Comparison of ENCODE assay signal across 18 mouse cellular contexts in the genomic region with DNA sequence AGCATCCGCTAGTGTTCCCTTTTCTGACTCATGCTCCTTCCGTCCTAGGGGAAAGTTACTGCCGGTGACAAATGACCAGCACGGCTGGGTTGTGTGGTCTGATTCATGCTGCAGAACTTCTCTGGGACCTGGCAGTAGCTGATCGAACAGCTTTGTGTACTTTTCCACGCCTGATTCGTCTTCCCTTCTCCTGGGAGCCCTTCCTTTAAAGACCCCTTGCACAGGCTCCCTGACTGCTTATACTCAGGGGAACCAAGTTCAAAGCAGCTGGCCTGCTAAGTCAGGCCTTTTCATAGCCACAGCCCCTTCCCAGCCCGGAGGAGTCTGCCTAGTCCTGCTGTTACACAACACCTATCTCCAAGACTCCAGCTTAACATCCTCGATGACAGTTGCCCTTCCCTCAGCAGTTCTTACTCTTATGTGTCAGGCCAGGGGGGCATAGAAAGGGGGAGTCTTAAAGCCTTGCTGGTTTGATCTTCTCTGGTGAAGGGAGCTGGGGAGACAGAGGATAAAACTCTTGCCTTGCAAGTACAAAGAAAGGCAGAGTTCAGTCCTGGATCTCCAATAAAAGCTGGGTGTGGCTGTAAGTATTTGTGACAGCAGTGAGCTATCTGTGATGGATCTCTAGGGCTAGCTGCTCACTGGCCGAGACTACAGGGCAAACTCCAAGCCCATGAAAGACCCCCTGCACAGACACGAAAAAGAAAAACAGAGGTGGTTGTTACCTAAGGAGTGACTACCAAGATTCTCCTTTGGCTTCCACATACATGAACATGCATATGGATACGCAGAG. TPM values are rescaled to one million over a fixed set of nuclear protein-coding genes. Genes with fewer than 3 reads are reported as not detected.
DNase-seq lines count a peak whose midpoint lies in the region; ATAC-seq and TF ChIP-seq lines count a peak whose summit lies in the region.
"Had no signal": no experiment of that assay in that cellular context is flagged by ENCODE, and none has a peak within 500 bp of the region (broad histone marks: within the 10 kb centered on the region; RNA-seq: fewer than 3 reads in every experiment).

No protein-coding gene starts in this region.

- intact Hi-C loops in gastrocnemius, adult 2 months (cut with DNase I) = no loop called here
- intact Hi-C loops in gastrocnemius, postnatal 36 days (cut with DNase I) = no loop called here

- no peaks in the 10 kb centered on the region for H3K27me3 ChIP-seq in heart, postnatal 0 days (ENCODE audit: control insufficient read depth, insufficient read depth, low read length)
- H3K27me3 ChIP-seq in kidney, embryonic 15.5 days = no peaks in the 10 kb centered on the region
- H3K27me3 ChIP-seq in hindbrain, embryonic 14.5 days (ENCODE audit: control insufficient read depth, insufficient read depth, low read length) = no peaks in the 10 kb centered on the region
- H3K27me3 ChIP-seq: forebrain, embryonic 15.5 days; hindbrain, embryonic 13.5 days; liver, embryonic 13.5 days had no signal

- DNase-seq in gastrocnemius, adult 2 months = peak; percentile 25
- no peak for DNase-seq in gastrocnemius, postnatal 36 days
- peak; percentile 29 for DNase-seq in urinary bladder, postnatal 25 days (ENCODE audit: low spot score)
- DNase-seq in urinary bladder, postnatal 4 days (ENCODE audit: low spot score in 2 of 2) = no peak
- DNase-seq in heart, postnatal 0 days (ENCODE audit: low spot score) = peak; percentile 28
- no peak for DNase-seq in hindbrain, embryonic 14.5 days (ENCODE audit: low spot score)
- DNase-seq: B cell, adult 2 months; gastrocnemius, postnatal 14 days; liver, embryonic 13.5 days; lung, postnatal 4 days; retina, postnatal 1 day; thymus, adult 2 months had no signal

- no peaks in the 10 kb centered on the region for H3K36me3 ChIP-seq in heart, postnatal 0 days (replicated peaks; ENCODE audit: control insufficient read depth, insufficient read depth, low read length)
- no peaks in the 10 kb centered on the region for H3K36me3 ChIP-seq in kidney, embryonic 15.5 days
- H3K36me3 ChIP-seq in hindbrain, embryonic 14.5 days (replicated peaks; ENCODE audit: control insufficient read depth, insufficient read depth) = no peaks in the 10 kb centered on the region
- H3K36me3 ChIP-seq: forebrain, embryonic 15.5 days; G1E; hindbrain, embryonic 13.5 days; liver, embryonic 13.5 days had no signal

- H3K9ac ChIP-seq in heart, postnatal 0 days (replicated peaks; ENCODE audit: low read depth, low read length) = no peak overlapping the region
- no peak overlapping the region for H3K9ac ChIP-seq in kidney, embryonic 15.5 days
- H3K9ac ChIP-seq in hindbrain, embryonic 14.5 days = no peak overlapping the region
- H3K9ac ChIP-seq: forebrain, embryonic 15.5 days; hindbrain, embryonic 13.5 days; liver, embryonic 13.5 days had no signal

- 56% methylated on average over 12 of the region's 12 CpGs for WGBS in heart, postnatal 0 days
- 36% methylated on average over 12 of the region's 12 CpGs for WGBS in kidney, embryonic 15.5 days
- WGBS in hindbrain, embryonic 14.5 days = 65% methylated on average over 12 of the region's 12 CpGs

- ATAC-seq in heart, postnatal 0 days (ENCODE audit: insufficient read depth, low read depth) = no peak
- no peak for ATAC-seq in megakaryocyte-erythroid progenitor cell, adult 5-6 weeks (replicated peaks; ENCODE audit: low FRiP score, low TSS enrichment, poor library complexity, severe bottlenecking)
- ATAC-seq in kidney, embryonic 15.5 days (replicated peaks; ENCODE audit: low FRiP score) = no peak
- no peak for ATAC-seq in hindbrain, embryonic 14.5 days (ENCODE audit: low FRiP score)
- ATAC-seq: activated CD4-positive, CD25-positive, alpha-beta regulatory T cell, adult 4 months; forebrain, embryonic 15.5 days had no signal

- H3K4me3 ChIP-seq in gastrocnemius, adult 2 months = no peak overlapping the region
- no peak overlapping the region for H3K4me3 ChIP-seq in heart, postnatal 0 days (ENCODE audit: low read depth, low read length)
- H3K4me3 ChIP-seq in kidney, embryonic 15.5 days (replicated peaks) = no peak overlapping the region
- H3K4me3 ChIP-seq in hindbrain, embryonic 14.5 days (replicated peaks; ENCODE audit: low read length) = no peak overlapping the region
- H3K4me3 ChIP-seq: forebrain, embryonic 15.5 days; hindbrain, embryonic 13.5 days; liver, embryonic 13.5 days had no signal

- no peak for TF ChIP-seq EP300 in heart, postnatal 0 days (IDR thresholded peaks at IDR 0.05; ENCODE audit: low read depth)

- TF ChIP-seq CTCF in gastrocnemius, adult 2 months (IDR thresholded peaks at IDR 0.05) = no peak
- no peak for TF ChIP-seq CTCF in heart, postnatal 0 days (IDR thresholded peaks at IDR 0.05; ENCODE audit: low read depth)

- H3K9me3 ChIP-seq in heart, postnatal 0 days (replicated peaks; ENCODE audit: control insufficient read depth, low read length) = no peaks in the 10 kb centered on the region
- no peaks in the 10 kb centered on the region for H3K9me3 ChIP-seq in kidney, embryonic 15.5 days (replicated peaks)
- H3K9me3 ChIP-seq in hindbrain, embryonic 14.5 days (ENCODE audit: control insufficient read depth, low read length) = no peaks in the 10 kb centered on the region
- H3K9me3 ChIP-seq: forebrain, embryonic 15.5 days; G1E; hindbrain, embryonic 13.5 days; liver, embryonic 13.5 days had no signal

- peak overlapping the region; percentile 43 for H3K27ac ChIP-seq in gastrocnemius, adult 2 months
- no peak overlapping the region for H3K27ac ChIP-seq in heart, postnatal 0 days (ENCODE audit: low read depth)
- no peak overlapping the region for H3K27ac ChIP-seq in kidney, embryonic 15.5 days
- no peak overlapping the region for H3K27ac ChIP-seq in hindbrain, embryonic 14.5 days
- H3K27ac ChIP-seq: forebrain, embryonic 15.5 days; hindbrain, embryonic 13.5 days; liver, embryonic 13.5 days had no signal

- H3K4me1 ChIP-seq in heart, postnatal 0 days (ENCODE audit: control insufficient read depth, insufficient read depth) = no peaks in the 10 kb centered on the region
- H3K4me1 ChIP-seq in kidney, embryonic 15.5 days = 0 out of 2 replicates have a peak, but pooled peaks cover 8% of the 10 kb centered on the region
- H3K4me1 ChIP-seq in hindbrain, embryonic 14.5 days (replicated peaks; ENCODE audit: control insufficient read depth, insufficient read depth, low read length) = no peaks in the 10 kb centered on the region
- H3K4me1 ChIP-seq: forebrain, embryonic 15.5 days; hindbrain, embryonic 13.5 days; liver, embryonic 13.5 days had no signal

- H3K4me2 ChIP-seq in heart, postnatal 0 days (ENCODE audit: low read depth, low read length) = no peak overlapping the region
- no peak overlapping the region for H3K4me2 ChIP-seq in kidney, embryonic 15.5 days
- H3K4me2 ChIP-seq in hindbrain, embryonic 14.5 days (replicated peaks) = no peak overlapping the region
- H3K4me2 ChIP-seq: forebrain, embryonic 15.5 days; hindbrain, embryonic 13.5 days; liver, embryonic 13.5 days had no signal

RNA-seq across cellular contexts. Expression of gene Dap, which starts 39.3 kb away (rescaled TPM):
- total RNA-seq in gastrocnemius, adult 2 months (2021) = 10 to 100 TPM in 1 of 2 experiments, 1 to 10 TPM in 1; 6.2 to 11.4 TPM
- 1 to 10 TPM; 8.8 to 9.9 TPM for total RNA-seq in gastrocnemius, postnatal 36 days (2021)
- 36.8 and 162 TPM in 2 replicates for total RNA-seq in heart, postnatal 0 days (2014; rRNA removed; ENCODE audit: low replicate concordance)
- 47.5 and 50.3 TPM in 2 replicates for polyA plus RNA-seq in heart, postnatal 0 days (2015; fragmentation: Nextera tagmentation; extraction: Ambion mirVana)
- total RNA-seq in megakaryocyte-erythroid progenitor cell, adult 5-6 weeks (2014; fragmentation: Nextera tagmentation) = 59.5 and 59.6 TPM in 2 replicates
- 59.5 and 64.0 TPM in 2 replicates for total RNA-seq in megakaryocyte-erythroid progenitor cell, adult 5-6 weeks (2017)
- 86.3 TPM in 2 replicates for polyA plus RNA-seq in kidney, embryonic 15.5 days (2015; fragmentation: Nextera tagmentation; extraction: Ambion mirVana)
- 25.4 and 36.2 TPM in 2 replicates for polyA plus RNA-seq in hindbrain, embryonic 14.5 days (2014; fragmentation: Nextera tagmentation; extraction: Ambion mirVana)

Comparison
In these comparisons a context has a peak if more than half of its experiments do, and no peak if none do; other contexts are left out.
1. DNase-seq: peak in gastrocnemius, adult 2 months (single experiment), urinary bladder, postnatal 25 days (single experiment) and heart, postnatal 0 days (single experiment); none in gastrocnemius, postnatal 36 days (0 of 2), urinary bladder, postnatal 4 days (0 of 2) and hindbrain, embryonic 14.5 days (single experiment).